Mouse (Mus musculus) neural tube, embryonic 11.5 days (tissue): Measurements from ENCODE around the gene Sesn2. TPM values are rescaled to one million over a fixed set of nuclear protein-coding genes. Genes with fewer than 3 reads are reported as not detected.

Experiments used
- ATAC-seq: fragments of 200-750 bp; cut with Nextera tagmentation; 2 replicates; pipeline ENCODE4 v1.8.0; 2017; ENCODE audit warnings: moderate number of reproducible peaks, mild to moderate bottlenecking, moderate TSS enrichment, moderate library complexity; ENCODE audit not compliant: insufficient read depth, low FRiP score, low TSS enrichment
- DNase-seq: peaks from one replicate; pipeline ENCODE4 v3.0.0-alpha.2; 2015; ENCODE audit warnings: low spot score
- H3K27ac ChIP-seq: fragments of 300-500 bp; sonication (generic); 2 replicates; pipeline ENCODE4 v1.5.1; 2014; ENCODE audit warnings: low read depth, mild to moderate bottlenecking, low read length
- H3K27me3 ChIP-seq: fragments of 300-500 bp; sonication (generic); 2 replicates; pipeline ENCODE4 v1.6.1; 2014; ENCODE audit warnings: mild to moderate bottlenecking, low read length, mixed read lengths; ENCODE audit not compliant: control insufficient read depth, insufficient read depth
- H3K36me3 ChIP-seq: fragments of 300-500 bp; sonication (generic); 2 replicates; pipeline ENCODE4 v1.6.1; 2014; ENCODE audit warnings: mild to moderate bottlenecking, low read length, moderate library complexity, mixed read lengths; ENCODE audit not compliant: control insufficient read depth, insufficient read depth
- H3K4me1 ChIP-seq: fragments of 300-500 bp; sonication (generic); 2 replicates; pipeline ENCODE4 v1.6.1; 2014; ENCODE audit warnings: low read length, mixed read lengths; ENCODE audit not compliant: control insufficient read depth, insufficient read depth
- H3K4me2 ChIP-seq: fragments of 300-500 bp; sonication (generic); 2 replicates; pipeline ENCODE4 v1.6.1; 2014; ENCODE audit warnings: low read depth, mild to moderate bottlenecking, moderate library complexity
- H3K4me3 ChIP-seq: fragments of 300-500 bp; sonication (generic); 2 replicates; pipeline ENCODE4 v1.5.1; 2014; ENCODE audit warnings: low read depth, low read length
- H3K9ac ChIP-seq: fragments of 300-500 bp; sonication (generic); 2 replicates; pipeline ENCODE4 v1.6.1; 2014; ENCODE audit warnings: mild to moderate bottlenecking, low read length
- H3K9me3 ChIP-seq: fragments of 300-500 bp; sonication (generic); 2 replicates; pipeline ENCODE4 v1.6.1; 2016; ENCODE audit warnings: low read length; ENCODE audit not compliant: control insufficient read depth
- WGBS: fragments of 180-500 bp; shearing (Covaris S2); extraction: QIAGEN DNeasy Blood & Tissue Kit; methylation state at CpG from one replicate; pipeline ENCODE4 v1.1.7; 2014; 5-methylcytosine and 5-hydroxymethylcytosine counted together
- polyA plus RNA-seq: library from polyadenylated mRNA; unstranded; fragments of >200 nt; fragmentation: Nextera tagmentation; extraction: Ambion mirVana; gene quantifications from 2 replicates; pipeline ENCODE4 v1.2.1, GENCODE M21; 2014

Gene Sesn2
- polyA plus RNA-seq, 1 experiment from 2014 or later = 6.1 TPM

DNA sequence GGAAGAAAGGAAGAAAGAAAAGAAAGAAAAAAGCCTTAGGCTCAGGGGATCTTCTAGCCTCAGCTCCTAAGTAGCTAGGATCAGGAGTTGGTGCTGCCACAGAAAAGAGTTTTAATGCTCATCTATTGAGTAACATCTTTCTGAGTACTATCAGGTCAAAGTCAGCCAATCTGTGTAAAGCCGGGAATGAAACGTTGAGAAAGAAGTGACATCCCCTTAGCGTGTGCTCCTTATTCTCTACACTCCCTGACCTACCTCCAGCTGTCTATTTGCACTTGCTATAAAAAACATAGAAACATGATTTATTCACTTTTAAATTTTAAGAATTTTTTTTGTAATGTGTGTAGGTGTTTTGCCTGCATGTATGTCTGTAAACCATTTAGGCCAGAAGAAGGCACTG is 8.9 kb upstream of the Sesn2 start:
- no peak overlapping the region for H3K9ac ChIP-seq
- 90% methylated on average over 3 of the region's 3 CpGs for WGBS
- H3K4me1 ChIP-seq = no peaks in the 10 kb centered on the region
- H3K27ac ChIP-seq = no peak overlapping the region
- H3K36me3 ChIP-seq = no peaks in the 10 kb centered on the region
- no peaks in the 10 kb centered on the region for H3K9me3 ChIP-seq
- ATAC-seq (no peak), DNase-seq (no peak)
- H3K4me2 ChIP-seq = no peak overlapping the region
- H3K4me3 ChIP-seq = no peak overlapping the region
- H3K27me3 ChIP-seq = no peaks in the 10 kb centered on the region

- Histone ChIP-seq H3K4me1 (no peaks in the 10 kb centered on the region), H3K4me3 (no peak overlapping the region), H3K4me2 (no peak overlapping the region), H3K36me3 (no peaks in the 10 kb centered on the region), H3K27me3 (no peaks in the 10 kb centered on the region), H3K27ac (no peak overlapping the region), H3K9me3 (no peaks in the 10 kb centered on the region), H3K9ac (no peak overlapping the region)
- WGBS = 63% methylated on average over 8 of the region's 8 CpGs
- ATAC-seq = no peak
- no peak for DNase-seq
Measured at GRCm38 (mm10) chr4:132518066-132518465, 7.8 kb upstream of the Sesn2 start.

DNA sequence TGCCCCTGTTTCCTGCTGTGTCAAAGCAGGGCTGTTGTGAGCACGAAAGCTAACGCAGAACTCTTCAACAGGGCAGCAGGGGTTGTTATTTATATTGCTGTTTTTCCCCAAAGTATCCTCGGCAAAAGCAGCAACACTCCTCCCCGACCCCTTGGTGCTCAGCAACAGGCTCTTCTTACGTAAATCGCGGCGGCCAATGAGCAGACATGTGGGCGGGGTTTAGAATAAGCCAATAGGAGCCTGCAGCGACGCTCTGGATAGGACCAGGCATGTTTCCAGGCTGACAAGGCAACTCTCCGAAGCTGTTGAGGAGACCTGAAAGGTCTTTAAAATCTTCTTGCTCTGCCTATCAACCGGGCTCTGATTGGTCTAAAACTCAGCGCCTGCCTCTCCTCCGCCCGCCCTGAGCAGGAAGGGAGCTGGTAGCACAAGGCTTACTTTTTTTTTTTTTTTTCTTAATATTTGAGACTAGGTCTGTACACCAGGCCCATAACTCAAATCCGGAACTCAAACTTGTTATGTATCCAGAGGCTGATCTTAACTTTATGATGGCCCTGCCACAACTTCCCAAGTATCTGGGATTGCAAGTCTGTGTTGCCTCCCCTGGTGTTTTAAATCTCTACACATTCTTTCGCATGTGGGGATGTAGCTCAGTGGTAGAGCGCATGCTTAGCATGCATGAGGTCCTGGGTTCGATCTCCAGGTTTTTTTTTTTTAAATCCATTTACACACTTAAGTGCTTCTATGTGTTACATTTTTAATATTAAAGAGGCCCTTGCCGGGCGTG is 5.3 kb upstream of the Sesn2 start:
- no peak overlapping the region for H3K9ac ChIP-seq
- H3K27ac ChIP-seq = peak overlapping the region; percentile 10; the same call in 1 of the 2 replicates
- no peaks in the 10 kb centered on the region for H3K4me1 ChIP-seq
- H3K36me3 ChIP-seq = no peaks in the 10 kb centered on the region
- H3K9me3 ChIP-seq = no peaks in the 10 kb centered on the region
- peak; percentile 90 for DNase-seq
- 21% methylated on average over 22 of the region's 22 CpGs for WGBS
- H3K4me3 ChIP-seq = peak overlapping the region; percentile 42
- H3K27me3 ChIP-seq = no peaks in the 10 kb centered on the region
- ATAC-seq = peak; percentile 91
- peak overlapping the region; percentile 96 for H3K4me2 ChIP-seq

DNA sequence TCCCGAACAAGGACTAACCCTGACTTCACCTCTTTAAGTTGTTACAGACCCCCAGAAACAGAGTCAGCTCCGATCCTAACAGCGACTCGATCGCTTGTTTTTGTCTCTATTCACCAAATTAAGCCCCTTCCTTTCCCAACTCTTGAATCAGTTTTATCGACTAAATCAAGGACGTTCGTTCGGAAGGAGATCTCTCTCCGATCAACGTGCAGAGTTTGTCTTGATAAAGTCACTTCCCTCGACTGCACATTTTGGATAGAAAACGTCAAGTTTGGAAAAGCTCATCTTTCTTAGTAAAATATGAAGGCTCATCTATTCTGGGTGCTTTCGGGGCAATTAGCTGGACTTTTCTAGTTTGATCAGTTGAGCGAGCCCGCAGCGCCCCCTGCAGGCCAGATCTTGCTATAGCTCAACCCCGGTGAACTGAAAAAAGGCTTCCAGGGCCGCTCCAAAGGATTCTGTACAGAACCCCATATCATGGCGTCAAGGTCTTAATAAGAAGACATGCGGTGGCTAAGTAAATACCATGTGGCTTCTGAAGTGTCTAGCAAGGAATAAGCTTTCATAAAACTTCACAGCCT is 4.3 kb upstream of the Sesn2 start:
- H3K27ac ChIP-seq = no peak overlapping the region
- DNase-seq (peak; percentile 85), ATAC-seq (no peak)
- no peaks in the 10 kb centered on the region for H3K9me3 ChIP-seq
- no peaks in the 10 kb centered on the region for H3K36me3 ChIP-seq
- H3K4me2 ChIP-seq = peak overlapping the region; percentile 96
- no peaks in the 10 kb centered on the region for H3K4me1 ChIP-seq
- H3K4me3 ChIP-seq = peak overlapping the region; percentile 42
- no peak overlapping the region for H3K9ac ChIP-seq
- WGBS = 2% methylated on average over 21 of the region's 21 CpGs
- H3K27me3 ChIP-seq = no peaks in the 10 kb centered on the region

GRCm38 (mm10) chr4:132513395-132514273 is 3.3 kb upstream of the Sesn2 start:
- Histone ChIP-seq H3K27me3 (no peaks in the 10 kb centered on the region), H3K4me2 (no peak overlapping the region), H3K4me1 (no peaks in the 10 kb centered on the region), H3K9me3 (no peaks in the 10 kb centered on the region), H3K4me3 (no peak overlapping the region), H3K27ac (no peak overlapping the region), H3K9ac (no peak overlapping the region), H3K36me3 (no peaks in the 10 kb centered on the region)
- DNase-seq (no peak), ATAC-seq (no peak)
- 34% methylated on average over 14 of the region's 14 CpGs for WGBS

DNA sequence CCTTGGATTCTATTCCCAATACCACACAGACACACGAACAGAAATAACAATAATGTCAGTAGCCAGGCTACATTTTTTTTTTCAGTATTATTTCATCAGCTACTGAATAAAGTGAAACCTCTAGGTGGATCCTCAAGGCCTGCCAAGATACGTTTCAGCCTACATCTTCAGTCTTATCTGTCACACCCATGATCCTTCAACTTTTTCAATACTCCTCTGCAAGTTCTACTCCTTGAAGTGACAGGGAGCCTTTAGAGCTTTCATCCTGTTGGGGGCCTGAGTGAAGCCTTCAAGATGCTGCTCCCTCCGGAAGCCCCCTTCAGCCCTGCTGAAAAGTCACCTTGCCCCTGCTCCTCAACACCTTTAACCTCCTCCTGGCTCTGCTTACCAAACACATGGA is 1.8 kb upstream of the Sesn2 start:
- ATAC-seq = no peak
- 81% methylated on average over 3 of the region's 3 CpGs for WGBS

GRCm38 (mm10) chr4:132509621-132510296 is 542 bp downstream of the Sesn2 start:
- H3K36me3 ChIP-seq = no peaks in the 10 kb centered on the region
- no peaks in the 10 kb centered on the region for H3K9me3 ChIP-seq
- H3K4me2 ChIP-seq = peak overlapping the region; percentile 67
- peak overlapping the region; percentile 57 for H3K4me3 ChIP-seq
- ATAC-seq (peak; percentile 75), DNase-seq (peak; percentile 86)
- peak overlapping the region; percentile 65 for H3K9ac ChIP-seq
- no peaks in the 10 kb centered on the region for H3K4me1 ChIP-seq
- no peaks in the 10 kb centered on the region for H3K27me3 ChIP-seq
- H3K27ac ChIP-seq = peak overlapping the region; percentile 47
- WGBS = under 1% methylated on average over 46 of the region's 52 CpGs

More for the DNA sequence above, 1.8 kb upstream of the Sesn2 start:
- Histone ChIP-seq H3K4me2 (no peak overlapping the region), H3K36me3 (no peaks in the 10 kb centered on the region), H3K27ac (no peak overlapping the region), H3K4me1 (no peaks in the 10 kb centered on the region), H3K9me3 (no peaks in the 10 kb centered on the region), H3K4me3 (no peak overlapping the region), H3K27me3 (no peaks in the 10 kb centered on the region), H3K9ac (no peak overlapping the region)
- no peak for DNase-seq

DNA sequence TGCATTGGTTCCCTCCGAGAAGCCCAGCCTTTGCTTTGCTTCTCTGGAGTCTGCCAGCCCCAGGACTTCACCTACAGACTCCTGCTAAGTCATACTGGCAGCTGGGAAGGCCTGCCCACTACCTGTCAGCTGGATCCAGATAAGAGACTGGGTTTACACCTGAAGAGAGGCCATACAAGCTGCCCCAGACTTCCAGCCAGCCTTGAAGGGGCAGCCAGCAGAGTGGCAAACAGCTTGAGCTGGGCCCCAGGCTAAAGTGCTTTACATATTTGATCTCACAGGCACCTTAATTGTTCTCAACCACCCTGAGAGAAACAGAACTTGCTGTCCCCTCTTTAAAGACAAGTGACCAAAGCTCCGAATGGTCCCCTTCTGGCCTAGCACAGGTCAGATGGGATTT is 3.1 kb downstream of the Sesn2 start:
- ATAC-seq = no peak
- WGBS = 43% methylated on average over 2 of the region's 2 CpGs
- H3K27ac ChIP-seq = no peak overlapping the region
- H3K36me3 ChIP-seq = no peaks in the 10 kb centered on the region
- no peak overlapping the region for H3K9ac ChIP-seq
- H3K9me3 ChIP-seq = no peaks in the 10 kb centered on the region
- DNase-seq = no peak
- H3K4me1 ChIP-seq = no peaks in the 10 kb centered on the region
- no peak overlapping the region for H3K4me2 ChIP-seq
- no peaks in the 10 kb centered on the region for H3K27me3 ChIP-seq
- H3K4me3 ChIP-seq = no peak overlapping the region
